Mouse (Mus musculus) embryonic facial prominence, embryonic 13.5 days (tissue): ENCODE results near the gene Dock4. TPM values are rescaled to one million over a fixed set of nuclear protein-coding genes. Genes with fewer than 3 reads are reported as not detected.
"Not testable (repeated sequence)": the region's sequence is repeated elsewhere in the genome, so short reads cannot be mapped to it uniquely, and the experiment has no call there.

ENCODE experiments used
- ATAC-seq: fragments of 200-750 bp; cut with Nextera tagmentation; 2 replicates; pipeline ENCODE4 v1.8.0; 2017; ENCODE audit warnings: low read depth; ENCODE audit not compliant: insufficient number of reproducible peaks, insufficient read depth, low FRiP score, low TSS enrichment
- H3K27ac ChIP-seq: fragments of 300-500 bp; sonication (generic); 2 replicates; pipeline ENCODE4 v1.5.1; 2015; ENCODE audit warnings: moderate library complexity, mild to moderate bottlenecking, inconsistent platforms
- H3K27me3 ChIP-seq: fragments of 300-500 bp; sonication (generic); 2 replicates; pipeline ENCODE4 v1.6.1; 2015; ENCODE audit warnings: mild to moderate bottlenecking, inconsistent platforms
- H3K36me3 ChIP-seq: fragments of 300-500 bp; sonication (generic); 2 replicates; pipeline ENCODE4 v1.6.1; 2015; ENCODE audit warnings: mild to moderate bottlenecking, inconsistent platforms
- H3K4me1 ChIP-seq: fragments of 300-500 bp; sonication (generic); 2 replicates; pipeline ENCODE4 v1.6.1; 2015; ENCODE audit warnings: inconsistent platforms
- H3K4me2 ChIP-seq: fragments of 300-500 bp; sonication (generic); 2 replicates; pipeline ENCODE4 v1.6.1; 2015; ENCODE audit warnings: moderate library complexity, mild to moderate bottlenecking, inconsistent platforms
- H3K4me3 ChIP-seq: fragments of 300-500 bp; sonication (generic); 2 replicates; pipeline ENCODE4 v1.5.1; 2015; ENCODE audit warnings: mild to moderate bottlenecking, inconsistent platforms
- H3K9ac ChIP-seq: fragments of 300-500 bp; sonication (generic); 2 replicates; pipeline ENCODE4 v1.6.1; 2015; ENCODE audit warnings: mild to moderate bottlenecking, inconsistent platforms
- H3K9me3 ChIP-seq: fragments of 300-500 bp; sonication (generic); 2 replicates; pipeline ENCODE4 v1.6.1; 2016; ENCODE audit warnings: inconsistent platforms
- WGBS: fragments of 180-500 bp; shearing (Covaris S2); methylation state at CpG from one replicate; pipeline ENCODE4 v1.1.7; 2015; ENCODE audit warnings: mixed read lengths; 5-methylcytosine and 5-hydroxymethylcytosine counted together
- polyA plus RNA-seq: library from polyadenylated mRNA; unstranded; fragments of >200 nt; fragmentation: Nextera tagmentation; extraction: Ambion mirVana; gene quantifications from 2 replicates; pipeline ENCODE4 v1.2.1, GENCODE M21; 2015

The Dock4 gene
- polyA plus RNA-seq, 1 experiment from 2014 or later, result 19.9 TPM

DNA sequence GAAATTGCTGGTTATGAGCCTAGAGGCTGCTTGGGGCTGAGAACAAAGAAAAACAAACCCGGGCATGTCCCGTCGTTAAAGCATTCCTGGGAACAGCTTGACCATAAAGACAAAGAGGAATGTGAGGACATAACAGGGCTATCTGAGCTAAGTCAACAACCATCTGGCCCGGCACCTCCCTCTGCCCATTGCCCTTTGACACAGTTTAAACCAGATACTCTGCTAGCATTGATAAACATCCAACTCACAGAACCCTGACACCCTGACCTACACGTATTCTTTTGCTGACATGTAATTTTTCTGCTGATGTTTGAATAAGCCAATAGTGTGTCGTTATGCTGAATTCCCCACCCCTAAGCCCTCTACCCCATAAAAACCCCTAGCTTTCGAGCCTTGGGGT is 427.5 kb downstream of the Dock4 start:
- H3K27ac ChIP-seq, H3K9ac ChIP-seq, H3K4me1 ChIP-seq, H3K36me3 ChIP-seq, H3K27me3 ChIP-seq, ATAC-seq, H3K9me3 ChIP-seq, H3K4me2 ChIP-seq, H3K4me3 ChIP-seq: not testable (repeated sequence)
- 87% methylated on average over 7 of the region's 7 CpGs for WGBS

DNA sequence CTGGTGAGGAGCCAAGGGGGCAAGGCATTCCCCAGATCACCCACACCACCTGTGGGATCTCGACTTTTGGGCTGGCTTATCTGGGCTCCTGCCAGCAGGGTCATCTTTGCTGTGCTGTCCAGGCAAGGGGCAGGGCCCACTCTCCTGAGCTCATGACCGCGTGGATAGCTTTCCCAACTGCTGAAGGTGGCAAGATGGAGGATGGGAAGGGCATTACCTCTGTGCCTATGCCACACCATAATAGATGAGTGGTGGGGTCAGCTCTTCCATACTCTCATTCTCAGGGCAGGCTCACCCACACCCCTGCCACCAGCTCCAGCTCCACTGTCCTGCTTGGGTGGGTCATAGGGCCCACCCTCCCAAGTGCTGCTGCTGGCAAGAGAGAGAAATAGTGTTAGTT is 439.2 kb downstream of the Dock4 start:
- no peak overlapping the region for H3K4me2 ChIP-seq
- H3K9ac ChIP-seq, result no peak overlapping the region
- H3K4me1 ChIP-seq, result no peaks in the 10 kb centered on the region
- no peaks in the 10 kb centered on the region for H3K9me3 ChIP-seq
- no peaks in the 10 kb centered on the region for H3K36me3 ChIP-seq
- H3K4me3 ChIP-seq, result no peak overlapping the region
- WGBS, result 89% methylated on average over 3 of the region's 3 CpGs
- no peak overlapping the region for H3K27ac ChIP-seq
- ATAC-seq, result peak; percentile 53; the same call in 1 of the 2 replicates
- H3K27me3 ChIP-seq, result no peaks in the 10 kb centered on the region

- ATAC-seq, result 0 out of 2 replicates have a peak, but pooled peaks have one; percentile 35
- Histone ChIP-seq H3K4me1 (no peaks in the 10 kb centered on the region), H3K4me3 (no peak overlapping the region), H3K36me3 (no peaks in the 10 kb centered on the region), H3K9me3 (no peaks in the 10 kb centered on the region), H3K9ac (no peak overlapping the region), H3K4me2 (no peak overlapping the region), H3K27ac (no peak overlapping the region), H3K27me3 (no peaks in the 10 kb centered on the region)
- WGBS, result 92% methylated on average over 6 of the region's 6 CpGs
Measured at GRCm38 (mm10) chr12:40885377-40885776, 439.6 kb downstream of the Dock4 start.

DNA sequence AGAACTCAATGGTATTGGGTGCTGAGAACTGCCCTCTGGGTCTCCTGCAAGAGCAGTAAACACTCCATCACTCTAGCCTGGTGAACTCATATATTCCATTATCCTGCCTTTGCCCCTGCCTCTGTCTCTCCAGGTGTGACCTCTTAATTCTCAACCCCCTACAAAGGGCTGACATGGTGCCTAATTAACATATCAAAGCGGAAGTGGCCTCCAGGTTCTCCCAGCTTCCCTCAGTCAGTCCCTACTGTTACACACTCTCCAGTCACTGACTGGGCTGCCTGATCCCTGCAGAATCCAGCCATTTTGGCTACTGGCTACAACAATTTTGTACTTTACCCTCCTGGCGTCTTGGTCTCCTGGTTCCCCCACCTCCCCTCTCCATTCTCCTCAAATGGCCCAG is 441.7 kb downstream of the Dock4 start:
- Histone ChIP-seq H3K4me3 (no peak overlapping the region), H3K27ac (no peak overlapping the region), H3K36me3 (no peaks in the 10 kb centered on the region), H3K9me3 (no peaks in the 10 kb centered on the region), H3K4me1 (no peaks in the 10 kb centered on the region), H3K4me2 (no peak overlapping the region), H3K27me3 (no peaks in the 10 kb centered on the region), H3K9ac (no peak overlapping the region)
- WGBS, result 43% methylated on average over 2 of the region's 2 CpGs
- no peak for ATAC-seq

DNA sequence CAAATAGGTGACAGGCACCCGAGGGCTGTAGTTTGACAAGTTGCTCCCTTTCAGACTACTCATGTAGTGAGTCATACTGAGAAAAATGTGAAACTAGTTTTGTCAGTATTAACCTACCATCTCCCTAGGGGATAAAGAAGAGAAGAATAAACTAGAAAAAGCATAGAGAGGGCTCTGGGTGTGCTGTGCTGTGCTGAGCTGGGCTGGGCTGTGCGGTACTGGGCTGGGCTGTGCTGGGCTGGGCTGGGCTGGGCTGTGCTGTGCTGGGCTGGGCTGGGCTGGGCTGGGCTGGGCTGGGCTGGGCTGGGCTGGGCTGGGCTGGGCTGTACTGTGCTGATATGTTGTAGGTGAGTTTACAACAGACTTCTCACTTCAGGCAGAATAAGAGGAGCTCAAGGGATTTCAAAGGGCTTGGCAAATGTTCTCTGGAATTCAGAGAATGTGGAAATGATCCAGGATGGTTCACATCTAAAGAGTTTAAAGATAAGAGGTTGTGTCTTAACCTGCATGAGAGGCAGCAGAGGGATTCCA is 442.6 kb downstream of the Dock4 start:
- no peak; the same call in 1 of the 2 replicates for ATAC-seq
- H3K27ac ChIP-seq, result no peak overlapping the region
- no peaks in the 10 kb centered on the region for H3K4me1 ChIP-seq
- 42% methylated on average over 2 of the region's 2 CpGs for WGBS
- H3K36me3 ChIP-seq, result no peaks in the 10 kb centered on the region
- no peak overlapping the region for H3K9ac ChIP-seq
- no peaks in the 10 kb centered on the region for H3K27me3 ChIP-seq
- H3K9me3 ChIP-seq, result no peaks in the 10 kb centered on the region
- H3K4me3 ChIP-seq, result no peak overlapping the region
- H3K4me2 ChIP-seq, result no peak overlapping the region

DNA sequence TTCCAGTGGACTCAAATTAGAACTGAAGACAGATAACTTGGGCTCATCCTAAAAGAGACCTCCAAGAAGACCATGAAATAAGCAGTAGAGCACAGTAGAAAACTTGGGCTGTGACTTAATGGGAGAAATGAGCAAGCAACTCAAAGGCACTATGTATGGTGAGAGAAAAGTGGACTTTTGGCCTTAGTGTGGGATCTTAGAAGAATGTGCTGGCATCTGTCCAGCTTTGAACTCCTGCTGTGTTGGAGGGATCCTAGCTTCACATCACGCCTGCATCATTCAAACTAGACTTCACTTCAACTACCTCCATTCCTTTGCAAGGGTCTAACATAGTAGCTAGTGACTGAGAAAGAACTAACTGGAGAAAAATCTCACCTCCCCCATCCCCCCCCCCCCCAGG is 443.1 kb downstream of the Dock4 start:
- H3K9ac ChIP-seq, result no peak overlapping the region
- no peaks in the 10 kb centered on the region for H3K36me3 ChIP-seq
- H3K4me1 ChIP-seq, result no peaks in the 10 kb centered on the region
- no peak overlapping the region for H3K27ac ChIP-seq
- no peak overlapping the region for H3K4me3 ChIP-seq
- WGBS, result 79% methylated on average over 1 of the region's 1 CpGs
- H3K4me2 ChIP-seq, result no peak overlapping the region
- no peaks in the 10 kb centered on the region for H3K27me3 ChIP-seq
- no peaks in the 10 kb centered on the region for H3K9me3 ChIP-seq
- no peak for ATAC-seq

DNA sequence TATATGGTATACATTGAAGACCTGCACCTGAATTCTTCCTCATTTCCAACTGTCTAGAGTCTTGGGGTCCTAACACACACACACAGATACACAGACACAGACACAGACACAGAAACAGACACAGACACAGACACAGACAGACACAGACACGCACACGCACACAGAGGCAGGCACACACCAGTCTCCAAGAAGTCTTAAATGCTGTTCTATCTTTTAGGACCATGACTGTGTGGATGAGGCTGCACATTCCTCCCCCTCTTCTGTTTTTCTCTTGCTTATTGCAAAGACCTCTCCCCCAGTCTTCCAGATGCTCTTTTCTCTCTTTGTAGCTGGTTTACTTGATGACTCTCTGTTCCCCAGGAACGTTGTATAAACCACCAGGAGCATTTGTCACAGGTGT is 443.8 kb downstream of the Dock4 start:
- 85% methylated on average over 3 of the region's 3 CpGs for WGBS

DNA sequence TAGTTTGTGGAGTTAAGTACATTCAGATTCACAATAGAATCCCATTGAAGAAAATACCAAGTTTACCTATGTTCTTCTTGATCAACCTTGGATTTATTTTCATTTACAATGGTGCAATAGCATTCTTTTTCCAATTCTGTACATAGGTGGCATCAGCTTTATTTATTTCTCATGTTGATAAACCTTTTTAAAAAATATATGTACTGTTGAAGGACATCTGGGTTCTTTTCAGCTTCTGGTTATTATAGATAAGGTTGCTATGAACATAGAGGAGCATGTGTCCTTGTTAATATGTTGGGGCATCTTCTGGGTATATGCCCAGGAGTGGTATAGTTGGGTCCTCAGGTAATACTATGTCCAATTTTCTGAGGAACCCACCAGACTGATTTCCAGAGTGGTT is 445.4 kb downstream of the Dock4 start:
- Histone ChIP-seq H3K9me3 (no peaks in the 10 kb centered on the region), H3K4me3 (no peak overlapping the region), H3K4me2 (no peak overlapping the region), H3K27me3 (no peaks in the 10 kb centered on the region), H3K9ac (no peak overlapping the region), H3K4me1 (no peaks in the 10 kb centered on the region), H3K36me3 (no peaks in the 10 kb centered on the region), H3K27ac (no peak overlapping the region)
- no peak for ATAC-seq

More for the DNA sequence above, 443.8 kb downstream of the Dock4 start:
- Histone ChIP-seq H3K36me3 (no peaks in the 10 kb centered on the region), H3K4me3 (no peak overlapping the region), H3K27ac (no peak overlapping the region), H3K9ac (no peak overlapping the region), H3K4me2 (no peak overlapping the region), H3K4me1 (no peaks in the 10 kb centered on the region), H3K27me3 (no peaks in the 10 kb centered on the region), H3K9me3 (no peaks in the 10 kb centered on the region)
- no peak for ATAC-seq

GRCm38 (mm10) chr12:40893741-40894140 is 448.0 kb downstream of the Dock4 start:
- Histone ChIP-seq H3K27ac (no peak overlapping the region), H3K4me1 (no peaks in the 10 kb centered on the region), H3K27me3 (no peaks in the 10 kb centered on the region), H3K36me3 (no peaks in the 10 kb centered on the region), H3K9me3 (no peaks in the 10 kb centered on the region), H3K4me3 (no peak overlapping the region), H3K4me2 (no peak overlapping the region), H3K9ac (no peak overlapping the region)
- ATAC-seq, result no peak
- WGBS, result 66% methylated on average over 4 of the region's 7 CpGs

DNA sequence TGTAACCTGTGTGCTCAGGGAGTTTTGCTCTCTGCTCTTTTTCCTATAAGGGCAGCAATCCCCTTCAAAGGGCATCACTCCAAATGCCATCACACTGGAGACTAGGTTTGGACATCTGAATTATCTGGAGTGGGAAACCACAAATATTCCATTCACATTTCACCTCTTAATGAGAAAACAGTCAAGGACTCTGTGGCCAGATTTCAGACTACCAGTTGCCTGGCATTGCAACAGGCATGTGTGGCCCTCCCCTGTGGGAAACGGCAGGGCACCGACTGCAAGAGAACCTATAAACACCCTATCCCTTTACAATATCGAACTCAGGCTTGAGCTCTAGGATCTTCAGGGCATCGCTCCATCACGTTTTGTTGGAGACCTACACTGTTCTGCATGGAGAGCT is 448.9 kb downstream of the Dock4 start:
- no peak overlapping the region for H3K9ac ChIP-seq
- H3K27ac ChIP-seq, result no peak overlapping the region
- 93% methylated on average over 5 of the region's 5 CpGs for WGBS
- no peak overlapping the region for H3K4me3 ChIP-seq
- H3K9me3 ChIP-seq, result no peaks in the 10 kb centered on the region
- ATAC-seq, result no peak
- H3K27me3 ChIP-seq, result no peaks in the 10 kb centered on the region
- no peaks in the 10 kb centered on the region for H3K36me3 ChIP-seq
- H3K4me2 ChIP-seq, result no peak overlapping the region
- no peaks in the 10 kb centered on the region for H3K4me1 ChIP-seq

Other genes starting within 250 kb of the Dock4 start
- gene Lsmem1, start 246.5 kb upstream of the Dock4 start, polyA plus RNA-seq, result 0.22 TPM in 1 of 2 replicates, not detected in the other
- 113 and 121 TPM in 2 replicates for gene Ifrd1, start 197.4 kb upstream of the Dock4 start, polyA plus RNA-seq
- 37.9 and 39.3 TPM in 2 replicates for gene Zfp277, start 50 bp upstream of the Dock4 start, polyA plus RNA-seq